Mouse (Mus musculus): ENCODE measurements around the gene Fam163a.

The Fam163a gene

GRCm38 (mm10) chr1:156034661-156035060, 170.2 kb downstream of the Fam163a start:
- DNase-seq (ENCODE audit: extremely low read depth, low read depth, low spot score), result no peak

GRCm38 (mm10) chr1:156033921-156034320, 170.9 kb downstream of the Fam163a start:
- DNase-seq (ENCODE audit: extremely low read depth, low read depth, low spot score), result no peak

- no peak for DNase-seq (ENCODE audit: extremely low read depth, low read depth, low spot score)
Measured at GRCm38 (mm10) chr1:156028340-156028975, 176.4 kb downstream of the Fam163a start.

GRCm38 (mm10) chr1:156027849-156028248, 177.0 kb downstream of the Fam163a start:
- no peak for DNase-seq (ENCODE audit: extremely low read depth, low read depth, low spot score)

All from fat pad, adult 2 months (tissue).